Mouse (Mus musculus): ENCODE results near the gene Cldn14. TPM values are rescaled to one million over a fixed set of nuclear protein-coding genes. Genes with fewer than 3 reads are reported as not detected.

The Cldn14 gene
- polyA plus RNA-seq, 1 experiment from 2014 or later = not detected

DNA sequence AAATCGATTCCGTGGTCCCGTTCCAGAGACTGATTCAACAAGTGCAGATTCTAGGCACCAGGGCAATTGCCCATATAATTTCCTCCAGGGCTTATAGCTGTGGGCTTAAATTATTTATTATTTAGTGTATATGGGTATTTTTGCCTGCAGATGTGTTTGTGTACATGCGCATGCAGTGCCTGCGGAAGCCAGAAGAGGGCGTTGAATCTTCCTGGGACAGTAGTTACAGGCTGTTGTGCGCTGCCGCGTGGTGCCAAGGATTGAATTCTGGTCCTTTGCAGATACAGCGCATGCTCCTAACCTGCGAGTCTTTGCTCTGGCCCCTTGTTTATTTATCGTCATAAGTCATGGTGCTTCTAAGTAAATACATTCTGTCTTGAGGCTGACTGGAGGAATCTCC lies 33.2 kb downstream of the Cldn14 start:
- no peak for ATAC-seq (ENCODE audit: insufficient number of reproducible peaks, insufficient read depth, low FRiP score, low TSS enrichment, low read depth)
- WGBS = 82% methylated on average over 12 of the region's 12 CpGs
- peaks cover 5% of the 10 kb centered on the region; the same call in 1 of the 2 replicates for H3K9me3 ChIP-seq
- H3K4me1 ChIP-seq (replicated peaks) = peaks cover 6% of the 10 kb centered on the region
- no peak overlapping the region for H3K4me2 ChIP-seq
- no peak overlapping the region for H3K27ac ChIP-seq
- peaks cover 5% of the 10 kb centered on the region; the same call in 1 of the 2 replicates for H3K27me3 ChIP-seq
- no peak overlapping the region for H3K4me3 ChIP-seq (replicated peaks)
- no peaks in the 10 kb centered on the region for H3K36me3 ChIP-seq
- H3K9ac ChIP-seq (replicated peaks) = no peak overlapping the region

GRCm38 (mm10) chr16:93974278-93974677 lies 34.4 kb downstream of the Cldn14 start:
- H3K4me3 ChIP-seq (replicated peaks) = no peak overlapping the region
- peak overlapping the region; percentile 49; the same call in 1 of the 2 replicates for H3K4me2 ChIP-seq

DNA sequence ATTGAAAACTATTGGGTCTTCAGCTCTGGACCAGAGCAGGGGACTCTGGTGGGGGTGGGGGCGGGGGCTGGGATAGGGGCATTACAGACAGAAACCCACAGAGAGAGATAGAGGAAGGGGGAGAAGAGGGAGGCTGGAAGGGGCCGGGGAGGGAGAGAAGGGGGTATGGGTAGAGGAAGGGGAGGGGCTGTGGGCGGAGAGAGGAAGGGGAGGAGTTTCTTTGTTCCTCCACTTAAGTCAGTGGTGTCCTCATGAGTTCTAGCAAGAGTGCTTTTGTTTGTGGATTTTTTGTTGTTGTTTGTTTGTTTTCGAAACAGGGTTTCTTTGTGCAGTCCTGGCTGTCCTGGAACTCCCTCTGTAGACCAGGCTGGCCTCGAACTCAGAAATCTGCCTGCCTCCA lies 35.1 kb downstream of the Cldn14 start:
- Histone ChIP-seq H3K9ac (replicated peaks) (0 out of 2 replicates have a peak overlapping the region, but pooled peaks have one; percentile 23), H3K27ac (no peak overlapping the region), H3K4me1 (replicated peaks) (peaks cover 6% of the 10 kb centered on the region), H3K36me3 (no peaks in the 10 kb centered on the region), H3K9me3 (peaks cover 5% of the 10 kb centered on the region; the same call in 1 of the 2 replicates), H3K27me3 (peaks cover 5% of the 10 kb centered on the region; the same call in 1 of the 2 replicates), H3K4me3 (replicated peaks) (peak overlapping the region; percentile 21), H3K4me2 (peak overlapping the region; percentile 49)
- 46% methylated on average over 5 of the region's 5 CpGs for WGBS
- ATAC-seq (ENCODE audit: insufficient number of reproducible peaks, insufficient read depth, low FRiP score, low TSS enrichment, low read depth) = 0 out of 2 replicates have a peak, but pooled peaks have one; percentile 28

More at GRCm38 (mm10) chr16:93974278-93974677, 34.4 kb downstream of the Cldn14 start:
- 67% methylated on average over 8 of the region's 8 CpGs for WGBS
- no peak for ATAC-seq (ENCODE audit: insufficient number of reproducible peaks, insufficient read depth, low FRiP score, low TSS enrichment, low read depth)
- H3K9ac ChIP-seq (replicated peaks) = no peak overlapping the region
- H3K36me3 ChIP-seq = no peaks in the 10 kb centered on the region
- no peak overlapping the region for H3K27ac ChIP-seq
- H3K9me3 ChIP-seq = peaks cover 5% of the 10 kb centered on the region; the same call in 1 of the 2 replicates
- peaks cover 5% of the 10 kb centered on the region; the same call in 1 of the 2 replicates for H3K27me3 ChIP-seq
- H3K4me1 ChIP-seq (replicated peaks) = peaks cover 6% of the 10 kb centered on the region

DNA sequence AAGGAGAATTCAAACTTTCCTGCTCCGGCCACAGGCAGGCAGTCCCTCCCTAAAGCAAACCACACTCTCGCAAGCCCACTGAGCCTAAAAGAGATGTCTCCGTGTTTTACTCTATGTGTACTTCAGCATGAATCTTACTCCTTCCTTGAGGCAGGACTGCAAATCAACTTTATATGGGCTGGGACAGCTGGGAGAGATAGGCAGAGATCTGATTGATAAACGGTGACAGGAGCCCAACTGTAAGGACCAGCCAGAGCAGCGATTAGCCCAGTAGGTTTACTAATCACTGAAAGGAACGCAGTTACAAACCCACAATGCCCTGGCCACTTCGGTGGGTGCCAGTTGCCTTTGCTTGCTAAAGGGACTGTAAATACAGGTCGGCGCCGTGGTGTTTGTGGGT lies 35.5 kb downstream of the Cldn14 start:
- H3K27ac ChIP-seq = peak overlapping the region; percentile 18; the same call in 1 of the 2 replicates
- H3K4me1 ChIP-seq (replicated peaks) = peaks cover 2% of the 10 kb centered on the region
- H3K36me3 ChIP-seq = no peaks in the 10 kb centered on the region
- ATAC-seq (ENCODE audit: insufficient number of reproducible peaks, insufficient read depth, low FRiP score, low TSS enrichment, low read depth) = no peak
- peaks cover 5% of the 10 kb centered on the region; the same call in 1 of the 2 replicates for H3K27me3 ChIP-seq
- peak overlapping the region; percentile 49 for H3K4me2 ChIP-seq
- peaks cover 5% of the 10 kb centered on the region; the same call in 1 of the 2 replicates for H3K9me3 ChIP-seq
- 23% methylated on average over 10 of the region's 10 CpGs for WGBS
- 0 out of 2 replicates have a peak overlapping the region, but pooled peaks have one; percentile 23 for H3K9ac ChIP-seq (replicated peaks)
- H3K4me3 ChIP-seq (replicated peaks) = peak overlapping the region; percentile 21

DNA sequence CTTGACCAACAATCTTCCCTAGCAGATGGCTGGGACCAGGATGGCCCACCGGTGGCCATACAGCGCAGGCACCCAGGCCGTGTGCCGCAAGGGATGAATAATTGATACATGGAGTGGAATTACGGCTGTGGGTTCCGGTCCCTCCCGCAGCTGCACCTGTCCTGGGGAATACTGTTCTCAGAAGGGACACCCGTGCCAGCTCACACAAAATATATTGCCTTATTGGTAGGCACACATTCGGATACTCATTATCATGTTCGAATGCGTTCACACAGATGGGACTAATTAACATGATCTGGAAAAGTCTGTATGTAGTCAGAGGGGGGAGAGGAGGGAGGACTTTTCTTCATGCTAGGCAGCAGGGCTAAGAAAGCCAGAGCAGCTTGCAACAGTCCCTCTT lies 37.6 kb downstream of the Cldn14 start:
- 67% methylated on average over 11 of the region's 11 CpGs for WGBS
- no peak overlapping the region for H3K9ac ChIP-seq (replicated peaks)
- no peak for ATAC-seq (ENCODE audit: insufficient number of reproducible peaks, insufficient read depth, low FRiP score, low TSS enrichment, low read depth)
- H3K27ac ChIP-seq = no peak overlapping the region
- no peak overlapping the region for H3K4me3 ChIP-seq (replicated peaks)
- no peaks in the 10 kb centered on the region for H3K36me3 ChIP-seq
- peaks cover 5% of the 10 kb centered on the region; the same call in 1 of the 2 replicates for H3K9me3 ChIP-seq
- no peaks in the 10 kb centered on the region for H3K4me1 ChIP-seq (replicated peaks)
- peaks cover 9% of the 10 kb centered on the region for H3K27me3 ChIP-seq
- no peak overlapping the region for H3K4me2 ChIP-seq

DNA sequence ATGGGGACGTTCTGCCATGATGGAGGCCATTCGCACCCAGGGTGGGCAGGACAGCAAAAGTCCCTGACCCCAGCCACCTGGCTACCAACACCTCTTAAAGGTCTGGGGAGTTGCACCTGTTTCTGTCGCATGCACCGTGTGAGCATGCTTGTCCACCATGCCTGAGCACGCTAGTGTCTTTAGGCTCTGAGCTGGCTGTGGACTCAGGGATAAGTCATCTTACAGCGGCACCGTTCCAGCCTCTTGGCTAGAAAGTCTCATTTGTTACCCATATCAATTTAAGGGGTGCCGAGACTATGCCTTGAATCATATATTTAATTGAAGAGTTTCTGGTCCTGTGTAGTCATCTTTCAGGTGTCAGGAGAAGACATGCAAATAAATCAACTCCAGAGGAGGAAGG lies 40.7 kb downstream of the Cldn14 start:
- Histone ChIP-seq H3K27me3 (peaks cover 11% of the 10 kb centered on the region), H3K36me3 (no peaks in the 10 kb centered on the region), H3K27ac (no peak overlapping the region), H3K9me3 (no peaks in the 10 kb centered on the region), H3K4me3 (replicated peaks) (no peak overlapping the region), H3K4me2 (no peak overlapping the region), H3K4me1 (replicated peaks) (no peaks in the 10 kb centered on the region), H3K9ac (replicated peaks) (no peak overlapping the region)
- ATAC-seq (ENCODE audit: insufficient number of reproducible peaks, insufficient read depth, low FRiP score, low TSS enrichment, low read depth) = no peak
- 88% methylated on average over 8 of the region's 8 CpGs for WGBS

DNA sequence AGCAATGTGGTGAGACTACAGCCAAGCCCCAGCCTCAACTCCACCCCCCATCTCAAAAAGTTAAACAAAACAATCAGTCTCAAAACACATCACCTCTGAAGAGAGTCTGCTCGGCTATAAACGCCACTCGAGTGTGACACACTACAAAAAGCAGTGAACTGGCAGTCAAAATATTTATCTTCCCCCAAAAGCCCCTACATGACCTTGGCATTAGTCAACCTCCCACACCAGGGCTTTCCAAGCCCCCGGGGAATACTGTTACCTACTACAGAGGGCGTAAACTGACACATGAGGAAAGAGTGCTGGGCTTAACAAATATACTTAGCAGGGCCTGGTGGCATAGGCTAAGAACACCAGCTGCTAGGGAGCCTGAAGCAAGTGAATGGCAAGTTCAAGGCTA lies 46.4 kb downstream of the Cldn14 start:
- no peak overlapping the region for H3K4me2 ChIP-seq
- H3K27me3 ChIP-seq = peaks cover 5% of the 10 kb centered on the region
- WGBS = 40% methylated on average over 5 of the region's 5 CpGs
- ATAC-seq (ENCODE audit: insufficient number of reproducible peaks, insufficient read depth, low FRiP score, low TSS enrichment, low read depth) = no peak
- H3K4me1 ChIP-seq (replicated peaks) = no peaks in the 10 kb centered on the region; the same call in none of the 2 replicates
- H3K36me3 ChIP-seq = no peaks in the 10 kb centered on the region
- H3K9ac ChIP-seq (replicated peaks) = no peak overlapping the region
- H3K27ac ChIP-seq = no peak overlapping the region
- H3K4me3 ChIP-seq (replicated peaks) = no peak overlapping the region
- no peaks in the 10 kb centered on the region for H3K9me3 ChIP-seq

GRCm38 (mm10) chr16:93961099-93961646 lies 47.5 kb downstream of the Cldn14 start:
- Histone ChIP-seq H3K9ac (replicated peaks) (no peak overlapping the region), H3K9me3 (no peaks in the 10 kb centered on the region), H3K4me3 (replicated peaks) (no peak overlapping the region), H3K4me1 (replicated peaks) (peaks cover 3% of the 10 kb centered on the region), H3K27ac (no peak overlapping the region), H3K27me3 (peaks cover 2% of the 10 kb centered on the region; the same call in 1 of the 2 replicates), H3K4me2 (no peak overlapping the region), H3K36me3 (no peaks in the 10 kb centered on the region)
- ATAC-seq (ENCODE audit: insufficient number of reproducible peaks, insufficient read depth, low FRiP score, low TSS enrichment, low read depth) = no peak
- 86% methylated on average over 11 of the region's 11 CpGs for WGBS

DNA sequence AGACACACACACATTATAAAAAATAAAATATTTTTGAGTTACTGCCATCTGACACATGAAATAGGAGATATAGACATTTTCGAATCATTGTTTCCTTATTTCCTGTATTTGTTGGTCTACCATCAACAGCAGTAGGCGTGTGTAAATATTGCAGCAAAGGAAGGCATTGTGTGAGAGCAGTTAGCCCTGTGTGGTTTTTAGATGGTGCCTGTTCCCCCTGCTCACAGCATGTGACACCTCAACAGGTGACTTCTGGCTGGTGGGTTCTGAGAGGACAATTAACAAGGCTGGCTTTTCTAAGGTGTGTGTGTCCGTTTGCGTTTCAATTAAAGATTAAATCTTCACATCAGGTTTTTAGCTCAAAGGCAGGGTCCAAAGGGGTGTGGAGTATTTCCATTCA lies 48.1 kb downstream of the Cldn14 start:
- Histone ChIP-seq H3K4me1 (replicated peaks) (peaks cover 3% of the 10 kb centered on the region), H3K9me3 (no peaks in the 10 kb centered on the region), H3K9ac (replicated peaks) (no peak overlapping the region), H3K36me3 (no peaks in the 10 kb centered on the region), H3K27me3 (peaks cover 2% of the 10 kb centered on the region; the same call in 1 of the 2 replicates), H3K4me3 (replicated peaks) (no peak overlapping the region), H3K27ac (no peak overlapping the region), H3K4me2 (no peak overlapping the region)
- 82% methylated on average over 4 of the region's 4 CpGs for WGBS
- ATAC-seq (ENCODE audit: insufficient number of reproducible peaks, insufficient read depth, low FRiP score, low TSS enrichment, low read depth) = no peak

- H3K9me3 ChIP-seq = no peaks in the 10 kb centered on the region
- peaks cover 3% of the 10 kb centered on the region for H3K4me1 ChIP-seq (replicated peaks)
- no peak for ATAC-seq (ENCODE audit: insufficient number of reproducible peaks, insufficient read depth, low FRiP score, low TSS enrichment, low read depth)
- WGBS = 69% methylated on average over 12 of the region's 12 CpGs
- no peak overlapping the region for H3K9ac ChIP-seq (replicated peaks)
- H3K4me2 ChIP-seq = no peak overlapping the region
- H3K36me3 ChIP-seq = no peaks in the 10 kb centered on the region
- H3K27ac ChIP-seq = no peak overlapping the region
- H3K4me3 ChIP-seq (replicated peaks) = no peak overlapping the region
- peaks cover 14% of the 10 kb centered on the region for H3K27me3 ChIP-seq
These were observed 51.2 kb downstream of the Cldn14 start for GRCm38 (mm10) chr16:93957402-93957801.

DNA sequence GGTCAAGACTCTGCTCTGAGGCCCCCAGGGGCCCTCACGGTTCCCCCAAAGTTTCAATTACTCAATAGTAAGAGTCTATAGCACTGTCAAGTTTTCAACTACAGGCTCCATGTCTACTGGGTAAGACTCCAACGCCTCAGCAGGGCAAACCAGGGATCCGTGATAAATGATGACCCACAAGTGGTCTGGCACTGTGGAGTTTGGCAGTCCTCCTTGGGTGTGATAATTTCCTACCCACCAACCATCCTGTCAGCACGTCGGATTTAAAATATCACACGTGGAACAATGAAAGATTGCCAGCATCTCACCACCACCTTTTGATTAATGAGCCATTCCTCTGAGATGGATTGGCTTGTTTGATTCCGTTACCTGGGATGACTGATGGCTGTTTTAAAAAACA lies 51.7 kb downstream of the Cldn14 start:
- H3K9me3 ChIP-seq = no peaks in the 10 kb centered on the region
- no peak overlapping the region for H3K9ac ChIP-seq (replicated peaks)
- no peak for ATAC-seq (ENCODE audit: insufficient number of reproducible peaks, insufficient read depth, low FRiP score, low TSS enrichment, low read depth)
- peaks cover 14% of the 10 kb centered on the region for H3K27me3 ChIP-seq
- H3K4me3 ChIP-seq (replicated peaks) = no peak overlapping the region
- no peak overlapping the region for H3K4me2 ChIP-seq
- no peaks in the 10 kb centered on the region for H3K36me3 ChIP-seq
- H3K4me1 ChIP-seq (replicated peaks) = peaks cover 3% of the 10 kb centered on the region; the same call in 1 of the 2 replicates
- WGBS = 80% methylated on average over 7 of the region's 7 CpGs
- no peak overlapping the region for H3K27ac ChIP-seq

GRCm38 (mm10) chr16:93947396-93947795 lies 61.2 kb downstream of the Cldn14 start:
- no peak overlapping the region for H3K4me2 ChIP-seq
- 84% methylated on average over 4 of the region's 4 CpGs for WGBS
- peaks cover 24% of the 10 kb centered on the region for H3K4me1 ChIP-seq (replicated peaks)
- H3K9ac ChIP-seq (replicated peaks) = no peak overlapping the region
- no peaks in the 10 kb centered on the region for H3K9me3 ChIP-seq
- ATAC-seq (ENCODE audit: insufficient number of reproducible peaks, insufficient read depth, low FRiP score, low TSS enrichment, low read depth) = no peak
- no peak overlapping the region for H3K4me3 ChIP-seq (replicated peaks)
- H3K27ac ChIP-seq = no peak overlapping the region
- H3K27me3 ChIP-seq = peaks cover 34% of the 10 kb centered on the region
- no peaks in the 10 kb centered on the region for H3K36me3 ChIP-seq
